Mouse (Mus musculus) kidney, embryonic 15.5 days (tissue): ENCODE measurements around the gene Olfr1160. TPM values are rescaled to one million over a fixed set of nuclear protein-coding genes. Genes with fewer than 3 reads are reported as not detected.
"Not testable (repeated sequence)": the region's sequence is repeated elsewhere in the genome, so short reads cannot be mapped to it uniquely, and the experiment has no call there.

Experiments used
- ATAC-seq: fragments of 200-750 bp; cut with Nextera tagmentation; replicated peaks from 2 replicates; pipeline ENCODE4 v1.8.0; 2017; ENCODE audit warnings: moderate TSS enrichment; ENCODE audit not compliant: low FRiP score
- H3K27ac ChIP-seq: fragments of 300-500 bp; sonication (generic); 2 replicates; pipeline ENCODE4 v1.5.1; 2015; ENCODE audit warnings: mild to moderate bottlenecking, inconsistent platforms
- H3K27me3 ChIP-seq: fragments of 300-500 bp; sonication (generic); 2 replicates; pipeline ENCODE4 v1.6.1; 2015; ENCODE audit warnings: inconsistent platforms
- H3K36me3 ChIP-seq: fragments of 300-500 bp; sonication (generic); 2 replicates; pipeline ENCODE4 v1.6.1; 2015; ENCODE audit warnings: inconsistent platforms
- H3K4me1 ChIP-seq: fragments of 300-500 bp; sonication (generic); 2 replicates; pipeline ENCODE4 v1.6.1; 2015; ENCODE audit warnings: inconsistent platforms
- H3K4me2 ChIP-seq: fragments of 300-500 bp; sonication (generic); 2 replicates; pipeline ENCODE4 v1.6.1; 2015; ENCODE audit warnings: moderate library complexity, mild to moderate bottlenecking, inconsistent platforms
- H3K4me3 ChIP-seq: fragments of 300-500 bp; sonication (generic); replicated peaks from 2 replicates; pipeline ENCODE4 v1.5.1; 2015; ENCODE audit warnings: mild to moderate bottlenecking, inconsistent platforms
- H3K9ac ChIP-seq: fragments of 300-500 bp; sonication (generic); 2 replicates; pipeline ENCODE4 v1.6.1; 2015; ENCODE audit warnings: mild to moderate bottlenecking, inconsistent platforms
- H3K9me3 ChIP-seq: fragments of 300-500 bp; sonication (generic); replicated peaks from 2 replicates; pipeline ENCODE4 v1.6.1; 2016; ENCODE audit warnings: inconsistent platforms
- WGBS: fragments of 180-500 bp; shearing (Covaris S2); methylation state at CpG from one replicate; pipeline ENCODE4 v1.1.7; 2015; ENCODE audit warnings: mixed read lengths; 5-methylcytosine and 5-hydroxymethylcytosine counted together
- polyA plus RNA-seq: library from polyadenylated mRNA; unstranded; fragments of >200 nt; fragmentation: Nextera tagmentation; extraction: Ambion mirVana; gene quantifications from 2 replicates; pipeline ENCODE4 v1.2.1, GENCODE M21; 2015

Gene Olfr1160
- not detected in 2 replicates for polyA plus RNA-seq

DNA sequence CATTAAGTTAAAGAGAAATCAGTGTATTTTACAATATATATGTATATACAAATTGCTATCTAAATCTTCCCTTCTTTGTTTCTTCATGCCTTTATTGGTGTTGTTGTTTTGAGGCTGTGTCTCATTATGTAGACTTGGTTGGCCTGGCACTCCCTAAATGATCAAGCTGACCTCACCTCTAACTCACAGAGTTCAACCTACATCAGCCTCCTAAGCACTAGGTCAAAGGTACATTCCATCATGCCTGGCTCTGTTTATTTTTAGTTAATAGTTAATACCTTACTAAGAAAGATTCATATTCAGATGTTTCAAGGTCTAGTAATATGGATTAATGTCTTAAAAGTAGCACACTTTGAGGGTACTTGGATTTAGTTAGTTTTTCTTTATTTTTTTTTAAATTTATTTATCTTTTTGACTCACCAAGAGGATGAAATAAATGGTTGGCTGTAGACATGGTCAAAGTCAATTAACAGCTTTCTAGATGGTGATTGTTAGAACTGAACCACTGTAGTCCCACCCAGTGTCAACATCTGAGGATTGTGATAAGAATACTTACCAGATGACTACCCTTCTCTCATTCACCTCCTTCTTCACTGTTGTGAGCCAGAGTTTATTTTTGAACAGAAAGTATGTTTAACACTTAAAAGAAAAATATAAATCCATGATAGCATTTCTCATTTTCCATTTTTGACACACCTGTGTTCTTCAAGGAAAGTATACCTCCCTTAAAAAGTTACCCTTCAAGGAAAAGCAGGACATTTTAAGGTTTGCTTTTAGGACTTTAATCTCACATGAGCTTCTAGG is at the start of gene Olfr1160:
Gene Olfr1160, minus strand, starts transcription at position 754 of the 804 bp plus-strand sequence.
- Histone ChIP-seq H3K4me1 (no peaks in the 10 kb centered on the region), H3K36me3 (no peaks in the 10 kb centered on the region), H3K9ac (no peak within 1 kb of the TSS), H3K9me3 (no peaks in the 10 kb centered on the region), H3K4me3 (no peak within 1 kb of the TSS), H3K27ac (no peak within 1 kb of the TSS), H3K27me3 (no peaks in the 10 kb centered on the region), H3K4me2 (no peak within 1 kb of the TSS)
- ATAC-seq: no peak

DNA sequence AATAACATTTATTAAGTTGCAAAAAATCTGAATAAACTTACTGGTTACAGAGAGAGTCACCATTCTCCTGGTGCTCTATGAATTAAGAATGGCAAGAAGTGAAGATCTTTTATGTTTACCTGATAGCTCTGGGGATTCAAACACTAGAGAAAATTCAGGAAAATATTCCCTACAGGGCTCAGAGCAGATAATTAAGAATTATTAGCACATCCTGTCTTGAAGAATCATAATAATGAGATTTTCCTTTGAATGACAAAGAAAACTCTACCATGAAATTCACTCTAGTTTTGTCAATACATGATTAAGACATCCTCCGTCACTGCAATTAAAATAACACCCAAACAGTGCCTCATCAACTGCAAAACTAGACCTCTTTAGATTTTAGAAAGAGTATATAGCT is 43.0 kb upstream of the Olfr1160 start, which contains the start of gene Olfr1162:
Gene Olfr1162, minus strand, starts transcription at position 101 of the 400 bp plus-strand sequence.
- H3K4me1 ChIP-seq: no peaks in the 10 kb centered on the region
- no peaks in the 10 kb centered on the region for H3K9me3 ChIP-seq
- H3K4me2 ChIP-seq: no peak within 1 kb of the TSS
- H3K27me3 ChIP-seq: no peaks in the 10 kb centered on the region
- no peak for ATAC-seq
- no peak within 1 kb of the TSS for H3K9ac ChIP-seq
- H3K36me3 ChIP-seq: no peaks in the 10 kb centered on the region
- H3K4me3 ChIP-seq: no peak within 1 kb of the TSS
- no peak within 1 kb of the TSS for H3K27ac ChIP-seq
- WGBS: 78% methylated on average over 1 of the region's 1 CpGs

DNA sequence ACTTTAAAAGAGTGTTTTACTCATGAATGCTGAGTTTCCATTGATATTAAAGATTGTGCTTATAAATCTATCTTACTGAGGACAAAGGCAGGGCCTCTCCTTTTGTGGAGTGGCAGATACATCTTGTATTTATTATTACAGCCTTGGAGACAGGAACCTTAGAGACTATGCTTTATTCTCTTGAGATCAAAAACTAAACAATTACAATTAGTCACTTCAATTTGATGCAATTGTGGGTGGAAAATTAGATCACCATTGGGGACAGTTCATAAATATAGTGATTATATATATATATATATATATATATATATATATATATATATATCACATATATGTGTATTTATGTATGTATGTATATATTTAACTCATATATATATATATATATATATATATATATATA is 29.5 kb upstream of the Olfr1160 start, which contains the start of gene Olfr73:
Gene Olfr73, minus strand, starts transcription at position 101 of the 400 bp plus-strand sequence.
- Histone ChIP-seq H3K9me3 (no peaks in the 10 kb centered on the region), H3K4me2 (no peak within 1 kb of the TSS), H3K27me3 (no peaks in the 10 kb centered on the region), H3K36me3 (no peaks in the 10 kb centered on the region), H3K9ac (no peak within 1 kb of the TSS), H3K4me3 (no peak within 1 kb of the TSS), H3K4me1 (no peaks in the 10 kb centered on the region), H3K27ac (no peak within 1 kb of the TSS)
- ATAC-seq: no peak

DNA sequence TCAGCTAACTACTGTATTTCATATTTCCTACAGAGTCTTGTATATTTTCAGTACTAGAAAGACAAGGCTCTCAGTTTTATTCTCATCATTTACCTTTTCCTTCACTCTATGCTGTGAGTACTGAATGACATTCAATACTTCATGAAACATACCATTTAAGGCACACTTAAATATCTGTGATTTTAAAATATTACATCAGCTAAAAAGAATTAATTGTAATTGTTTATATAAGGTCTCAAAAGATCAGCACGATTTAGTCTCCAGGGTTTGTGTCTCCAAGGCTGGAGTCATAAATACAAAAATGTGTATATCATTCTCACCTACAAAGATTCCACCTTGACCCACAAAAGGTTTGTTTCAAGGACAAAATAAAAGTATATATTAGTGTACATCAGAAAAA is 14.4 kb upstream of the Olfr1160 start, which contains the start of gene Olfr1161:
Gene Olfr1161, plus strand, starts transcription at position 301 of the 400 bp plus-strand sequence.
- H3K4me3 ChIP-seq, H3K4me2 ChIP-seq, H3K9me3 ChIP-seq, ATAC-seq, H3K36me3 ChIP-seq, H3K27me3 ChIP-seq, H3K9ac ChIP-seq, H3K27ac ChIP-seq, H3K4me1 ChIP-seq: not testable (repeated sequence)
- WGBS: 92% methylated on average over 1 of the region's 1 CpGs

DNA sequence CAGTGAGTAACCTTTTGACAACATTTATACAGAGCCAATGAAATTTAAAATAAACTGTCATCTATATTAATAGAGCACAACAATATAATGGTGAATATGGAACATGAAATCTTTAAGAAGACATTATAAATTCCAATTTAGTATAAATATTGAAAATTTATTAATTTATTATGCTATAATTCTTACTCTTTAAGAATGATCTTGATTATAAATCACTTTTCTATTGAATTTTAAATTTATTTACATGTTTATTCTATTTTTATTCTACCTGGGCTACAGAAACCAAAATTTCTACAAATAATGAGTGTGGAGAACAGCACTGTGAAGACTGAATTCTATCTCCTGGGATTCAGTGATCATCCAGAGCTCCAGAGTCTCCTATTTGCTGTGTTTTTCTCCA is 18.3 kb downstream of the Olfr1160 start, which contains the start of gene Olfr1158:
Gene Olfr1158, plus strand, starts transcription at position 301 of the 400 bp plus-strand sequence.
- Histone ChIP-seq H3K9me3 (no peaks in the 10 kb centered on the region), H3K4me3 (no peak within 1 kb of the TSS), H3K4me2 (no peak within 1 kb of the TSS), H3K27ac (no peak within 1 kb of the TSS), H3K27me3 (no peaks in the 10 kb centered on the region), H3K4me1 (no peaks in the 10 kb centered on the region), H3K9ac (no peak within 1 kb of the TSS), H3K36me3 (no peaks in the 10 kb centered on the region)
- no peak for ATAC-seq

DNA sequence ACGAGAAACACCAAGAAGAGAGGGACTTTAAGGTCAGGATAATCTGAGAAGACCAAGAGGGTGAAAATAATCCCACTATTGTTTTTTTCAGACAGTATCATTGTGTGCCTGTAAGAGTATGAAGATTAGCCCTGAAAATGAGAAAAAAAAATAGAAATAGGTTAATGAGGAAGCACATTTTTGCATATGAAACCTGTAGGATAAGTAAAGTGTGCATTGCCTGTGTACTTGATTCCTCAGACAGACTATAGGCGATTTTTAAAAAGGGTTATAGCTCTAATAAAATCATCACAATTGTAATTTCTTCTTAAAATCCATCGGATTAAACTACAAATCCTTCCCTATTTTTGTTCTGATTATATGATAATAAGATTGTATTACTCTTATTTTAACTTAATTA is 33.5 kb downstream of the Olfr1160 start, which contains the start of gene Olfr74:
Gene Olfr74, minus strand, starts transcription at position 101 of the 400 bp plus-strand sequence.
- Histone ChIP-seq H3K27me3 (no peaks in the 10 kb centered on the region), H3K4me1 (no peaks in the 10 kb centered on the region), H3K9me3 (no peaks in the 10 kb centered on the region), H3K27ac (no peak within 1 kb of the TSS), H3K36me3 (no peaks in the 10 kb centered on the region), H3K9ac (no peak within 1 kb of the TSS), H3K4me3 (no peak within 1 kb of the TSS), H3K4me2 (no peak within 1 kb of the TSS)
- WGBS: 78% methylated on average over 3 of the region's 3 CpGs
- ATAC-seq: no peak

DNA sequence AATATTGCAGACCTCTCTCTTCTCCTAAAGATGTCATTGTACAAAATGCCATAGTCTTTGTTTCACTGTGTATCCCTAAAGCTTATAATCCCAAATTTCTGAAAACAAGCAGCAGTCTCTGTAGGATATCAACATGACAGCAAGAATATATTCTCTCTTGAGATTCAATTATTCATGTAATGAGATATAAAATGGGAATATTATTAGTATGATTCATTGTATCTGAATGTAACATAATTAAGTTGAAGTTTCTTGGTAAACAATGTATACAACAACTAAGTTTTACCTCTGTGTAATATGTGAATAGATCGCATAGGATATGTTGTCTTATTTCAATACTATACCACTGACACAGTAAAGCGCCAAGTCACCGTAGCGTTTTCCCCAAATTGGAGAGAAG is 39.9 kb downstream of the Olfr1160 start, which contains the start of gene Olfr1157:
Gene Olfr1157, minus strand, starts transcription at position 101 of the 400 bp plus-strand sequence.
- H3K9me3 ChIP-seq: no peaks in the 10 kb centered on the region
- no peak within 1 kb of the TSS for H3K27ac ChIP-seq
- no peaks in the 10 kb centered on the region for H3K36me3 ChIP-seq
- H3K4me3 ChIP-seq: no peak within 1 kb of the TSS
- WGBS: 96% methylated on average over 4 of the region's 4 CpGs
- H3K4me2 ChIP-seq: no peak within 1 kb of the TSS
- ATAC-seq: no peak
- no peaks in the 10 kb centered on the region for H3K27me3 ChIP-seq
- no peaks in the 10 kb centered on the region for H3K4me1 ChIP-seq
- H3K9ac ChIP-seq: no peak within 1 kb of the TSS

DNA sequence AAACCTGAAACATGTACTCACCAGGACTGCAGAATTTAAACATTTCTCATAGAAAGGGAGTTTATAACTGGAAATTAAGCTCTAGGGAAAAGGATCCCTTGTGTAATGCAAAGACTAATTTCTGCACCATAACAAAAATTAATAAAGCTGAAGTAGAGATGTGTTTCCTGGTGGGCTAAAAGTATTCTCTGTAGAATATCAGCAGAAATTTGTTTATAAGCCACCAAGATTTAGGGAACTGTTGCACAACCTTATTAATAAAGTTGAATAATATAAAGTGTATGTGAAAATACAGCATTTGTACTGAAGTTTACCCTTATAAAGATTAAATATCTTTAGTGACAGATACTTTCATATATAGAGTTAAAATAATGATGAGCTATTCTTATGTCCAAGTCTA is 55.1 kb downstream of the Olfr1160 start, which contains the start of gene Olfr1156:
Gene Olfr1156, minus strand, starts transcription at position 101 of the 400 bp plus-strand sequence.
- no peak for ATAC-seq
- no peak within 1 kb of the TSS for H3K9ac ChIP-seq
- no peaks in the 10 kb centered on the region for H3K9me3 ChIP-seq
- H3K4me3 ChIP-seq: no peak within 1 kb of the TSS
- H3K4me2 ChIP-seq: no peak within 1 kb of the TSS
- no peak within 1 kb of the TSS for H3K27ac ChIP-seq
- H3K27me3 ChIP-seq: no peaks in the 10 kb centered on the region
- H3K4me1 ChIP-seq: no peaks in the 10 kb centered on the region
- H3K36me3 ChIP-seq: no peaks in the 10 kb centered on the region

Other genes with a start within 250 kb of the Olfr1160 start
- gene Olfr152, start 228.8 kb downstream of the Olfr1160 start, polyA plus RNA-seq: not detected in 2 replicates
- gene Olfr1143, start 207.7 kb downstream of the Olfr1160 start, polyA plus RNA-seq: not detected in 2 replicates
- gene Olfr1145, start 198.4 kb downstream of the Olfr1160 start, polyA plus RNA-seq: not detected in 2 replicates
- gene Olfr1148, start 177.7 kb downstream of the Olfr1160 start, polyA plus RNA-seq: not detected in 2 replicates
- not detected in 2 replicates for gene Olfr1150-ps1, start 164.3 kb downstream of the Olfr1160 start, polyA plus RNA-seq
- gene Olfr1151, start 152.4 kb downstream of the Olfr1160 start, polyA plus RNA-seq: not detected in 2 replicates
- not detected in 2 replicates for gene Olfr1152, start 141.8 kb downstream of the Olfr1160 start, polyA plus RNA-seq
- gene Olfr1153, start 113.3 kb downstream of the Olfr1160 start, polyA plus RNA-seq: not detected in 2 replicates
- gene Olfr1154, start 103.1 kb downstream of the Olfr1160 start, polyA plus RNA-seq: not detected in 2 replicates
- not detected in 2 replicates for gene Olfr1155, start 63.1 kb downstream of the Olfr1160 start, polyA plus RNA-seq
- not detected in 2 replicates for gene Olfr1156, start 55.2 kb downstream of the Olfr1160 start, polyA plus RNA-seq
- not detected in 2 replicates for gene Olfr1157, start 40.0 kb downstream of the Olfr1160 start, polyA plus RNA-seq
- not detected in 2 replicates for gene Olfr74, start 33.6 kb downstream of the Olfr1160 start, polyA plus RNA-seq
- gene Olfr1158, start 18.2 kb downstream of the Olfr1160 start, polyA plus RNA-seq: not detected in 2 replicates
- not detected in 2 replicates for gene Olfr1161, start 14.5 kb upstream of the Olfr1160 start, polyA plus RNA-seq
- 0.05 TPM in 2 replicates for gene Olfr73, start 29.4 kb upstream of the Olfr1160 start, polyA plus RNA-seq
- not detected in 2 replicates for gene Olfr1162, start 42.9 kb upstream of the Olfr1160 start, polyA plus RNA-seq
- not detected in 2 replicates for gene Olfr1163, start 63.6 kb upstream of the Olfr1160 start, polyA plus RNA-seq
- not detected in 2 replicates for gene Olfr1164, start 85.7 kb upstream of the Olfr1160 start, polyA plus RNA-seq
- gene Olfr1166, start 120.0 kb upstream of the Olfr1160 start, polyA plus RNA-seq: not detected in 2 replicates
- not detected in 2 replicates for gene Olfr1167, start 146.9 kb upstream of the Olfr1160 start, polyA plus RNA-seq
- gene Olfr1168, start 173.6 kb upstream of the Olfr1160 start, polyA plus RNA-seq: not detected in 2 replicates
- not detected in 2 replicates for gene Olfr1170, start 220.1 kb upstream of the Olfr1160 start, polyA plus RNA-seq